Mouse (Mus musculus): ENCODE measurements at regions not wholly inside any gene's neighbourhood (a gene's known extent, or its start where the extent isn't known, plus 50 kb on each side); places are given as distances from the start of the nearest gene placed in this dataset.

DNA sequence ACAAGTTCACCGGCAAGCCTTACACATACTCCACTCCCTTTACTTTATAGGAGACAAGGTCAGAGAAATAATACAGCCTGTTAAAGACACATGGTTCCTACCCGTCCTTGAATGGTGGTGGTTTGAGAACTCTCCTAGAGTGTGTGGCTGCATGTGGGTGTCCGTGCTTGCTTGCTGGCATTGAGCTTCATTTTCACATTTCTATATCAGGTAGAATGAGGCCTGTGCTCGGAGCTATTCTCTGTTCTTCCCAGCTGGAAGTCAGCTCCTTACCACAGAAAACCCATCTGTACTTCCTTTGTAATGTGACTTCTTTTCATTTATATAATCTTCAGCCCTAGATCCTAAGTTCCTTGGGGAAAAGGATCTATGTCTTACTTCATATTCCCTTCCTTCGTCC is 106.0 kb upstream of the Mb21d2 start:
- Histone ChIP-seq H3K4me1 (ENCODE audit: control insufficient read depth, insufficient read depth, low read length) (no peaks in the 10 kb centered on the region), H3K9me3 (ENCODE audit: control insufficient read depth, low read length) (no peaks in the 10 kb centered on the region), H3K36me3 (ENCODE audit: control insufficient read depth, insufficient read depth, low read length) (no peaks in the 10 kb centered on the region), H3K4me2 (ENCODE audit: low read depth, low read length) (no peak overlapping the region), H3K9ac (replicated peaks; ENCODE audit: low read depth, low read length) (no peak overlapping the region), H3K27ac (ENCODE audit: low read depth, low read length) (no peak overlapping the region), H3K27me3 (ENCODE audit: control insufficient read depth, insufficient read depth, low read length) (no peaks in the 10 kb centered on the region), H3K4me3 (ENCODE audit: low read depth, low read length) (no peak overlapping the region)
- WGBS: 81% methylated on average over 5 of the region's 5 CpGs
- ATAC-seq (ENCODE audit: low read depth): no peak

DNA sequence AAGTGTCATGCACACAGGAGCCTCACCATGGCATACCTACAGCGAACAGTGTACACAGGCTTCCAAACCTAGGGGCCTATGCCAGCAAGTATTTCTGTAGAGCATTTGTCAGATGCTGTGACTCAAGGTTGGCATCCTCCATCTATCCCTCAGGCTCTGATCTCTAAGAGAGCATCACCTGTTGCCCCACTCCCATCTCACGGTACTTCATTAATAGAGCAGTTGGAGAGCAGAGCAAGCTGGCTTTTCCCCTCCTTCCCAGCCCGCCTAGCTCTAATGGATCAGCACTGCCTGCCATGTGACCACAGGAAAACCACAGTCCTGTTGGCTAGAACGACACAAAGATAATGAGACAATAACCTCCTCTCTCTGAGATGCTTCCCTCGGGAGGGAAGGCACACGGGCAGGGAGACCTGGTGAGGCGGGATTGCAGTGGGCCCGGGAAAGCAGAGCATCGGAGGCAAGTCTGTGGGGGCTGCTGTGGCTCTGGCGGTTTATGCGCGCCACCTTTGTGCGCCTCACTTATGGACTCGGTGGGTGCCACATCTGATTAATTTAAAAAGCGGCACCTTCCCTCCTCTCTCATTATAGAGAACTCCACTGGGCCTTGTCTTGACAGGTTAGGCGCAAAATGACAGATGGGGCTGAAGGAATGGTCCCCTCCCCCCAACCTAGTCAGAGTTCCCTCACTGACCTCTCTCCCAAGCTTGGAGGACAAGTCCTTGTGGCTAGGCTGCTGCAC is 104.8 kb upstream of the Mb21d2 start:
- ATAC-seq (ENCODE audit: low read depth): peak; percentile 80; the same call in 1 of the 2 replicates
- Histone ChIP-seq H3K27ac (ENCODE audit: low read depth, low read length) (no peak overlapping the region), H3K27me3 (ENCODE audit: control insufficient read depth, insufficient read depth, low read length) (no peaks in the 10 kb centered on the region), H3K4me2 (ENCODE audit: low read depth, low read length) (peak overlapping the region; percentile 19), H3K4me3 (ENCODE audit: low read depth, low read length) (no peak overlapping the region), H3K9me3 (ENCODE audit: control insufficient read depth, low read length) (no peaks in the 10 kb centered on the region), H3K4me1 (ENCODE audit: control insufficient read depth, insufficient read depth, low read length) (no peaks in the 10 kb centered on the region), H3K36me3 (ENCODE audit: control insufficient read depth, insufficient read depth, low read length) (no peaks in the 10 kb centered on the region), H3K9ac (replicated peaks; ENCODE audit: low read depth, low read length) (no peak overlapping the region)
- WGBS: 37% methylated on average over 16 of the region's 16 CpGs

DNA sequence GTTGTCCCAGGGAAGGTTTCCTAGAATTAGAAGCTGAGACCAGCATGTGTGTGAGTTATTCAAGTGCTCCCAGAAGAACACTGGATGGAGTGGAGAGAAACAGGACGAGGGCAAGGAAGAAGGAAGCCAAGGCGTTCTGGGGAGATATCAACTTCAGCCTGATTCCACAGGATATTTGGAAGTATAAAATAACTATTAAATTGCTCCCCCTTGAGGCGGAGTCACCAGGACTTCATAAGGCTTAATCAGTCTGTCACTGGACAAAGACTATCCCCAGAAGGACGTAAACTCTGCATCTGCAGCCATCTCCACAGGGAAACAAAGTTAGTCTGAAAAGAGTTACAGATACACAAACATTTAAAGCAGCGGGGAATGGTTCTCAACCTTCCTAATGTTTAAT is 103.9 kb upstream of the Mb21d2 start:
- H3K9ac ChIP-seq (replicated peaks; ENCODE audit: low read depth, low read length): no peak overlapping the region
- no peaks in the 10 kb centered on the region for H3K9me3 ChIP-seq (ENCODE audit: control insufficient read depth, low read length)
- no peak overlapping the region for H3K27ac ChIP-seq (ENCODE audit: low read depth, low read length)
- no peaks in the 10 kb centered on the region for H3K27me3 ChIP-seq (ENCODE audit: control insufficient read depth, insufficient read depth, low read length)
- ATAC-seq (ENCODE audit: low read depth): no peak
- H3K36me3 ChIP-seq (ENCODE audit: control insufficient read depth, insufficient read depth, low read length): no peaks in the 10 kb centered on the region
- 73% methylated on average over 5 of the region's 5 CpGs for WGBS
- H3K4me3 ChIP-seq (ENCODE audit: low read depth, low read length): no peak overlapping the region
- H3K4me1 ChIP-seq (ENCODE audit: control insufficient read depth, insufficient read depth, low read length): no peaks in the 10 kb centered on the region
- no peak overlapping the region for H3K4me2 ChIP-seq (ENCODE audit: low read depth, low read length)

DNA sequence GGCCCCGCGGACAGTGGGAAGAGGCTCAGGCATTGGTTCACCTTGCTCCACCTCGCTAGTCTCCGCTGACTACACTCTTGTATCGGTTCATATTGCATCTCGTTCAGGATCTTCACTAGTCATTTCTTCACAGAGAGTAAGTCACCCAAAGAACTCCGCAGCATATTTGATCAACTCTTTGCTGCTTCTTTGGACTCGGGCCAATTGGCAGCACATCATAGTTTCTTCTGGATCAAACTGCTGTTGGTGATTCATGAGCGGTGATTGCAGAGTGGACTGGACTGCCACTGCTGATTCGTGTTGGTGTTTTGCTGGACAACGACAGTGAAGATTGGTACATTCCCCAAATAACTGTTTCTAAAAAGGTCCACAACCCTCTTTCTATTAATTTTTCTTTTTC is 98.4 kb upstream of the Mb21d2 start:
- WGBS: 90% methylated on average over 11 of the region's 11 CpGs
- H3K27me3 ChIP-seq (ENCODE audit: control insufficient read depth, insufficient read depth, low read length): no peaks in the 10 kb centered on the region
- H3K36me3 ChIP-seq (ENCODE audit: control insufficient read depth, insufficient read depth, low read length): no peaks in the 10 kb centered on the region
- no peak for ATAC-seq (ENCODE audit: low read depth)
- no peaks in the 10 kb centered on the region for H3K4me1 ChIP-seq (ENCODE audit: control insufficient read depth, insufficient read depth, low read length)
- H3K4me3 ChIP-seq (ENCODE audit: low read depth, low read length): no peak overlapping the region
- no peak overlapping the region for H3K4me2 ChIP-seq (ENCODE audit: low read depth, low read length)
- H3K27ac ChIP-seq (ENCODE audit: low read depth, low read length): no peak overlapping the region
- no peak overlapping the region for H3K9ac ChIP-seq (replicated peaks; ENCODE audit: low read depth, low read length)
- H3K9me3 ChIP-seq (ENCODE audit: control insufficient read depth, low read length): no peaks in the 10 kb centered on the region

DNA sequence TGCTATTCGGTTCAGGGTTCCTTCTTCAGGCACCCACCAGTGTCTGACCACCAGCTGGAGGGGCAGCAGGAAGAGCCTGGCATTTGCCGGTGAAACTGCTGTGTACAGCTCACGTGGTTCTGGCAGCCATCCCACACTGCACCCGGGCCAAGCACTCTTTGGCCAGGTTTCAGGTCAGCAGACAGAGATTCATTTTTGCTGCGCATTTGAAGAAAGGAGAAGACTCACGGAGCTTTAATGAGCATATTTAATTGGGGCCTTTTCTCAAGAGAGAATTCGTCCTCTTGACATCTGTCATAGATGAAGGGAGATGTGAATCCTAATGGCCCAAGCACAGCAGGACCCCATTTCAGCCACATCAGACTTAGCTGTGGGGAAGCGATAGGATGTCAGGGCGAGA is 71.8 kb upstream of the Mb21d2 start:
- Histone ChIP-seq H3K27me3 (ENCODE audit: control insufficient read depth, insufficient read depth, low read length) (no peaks in the 10 kb centered on the region), H3K4me3 (ENCODE audit: low read depth, low read length) (no peak overlapping the region), H3K27ac (ENCODE audit: low read depth, low read length) (no peak overlapping the region), H3K9ac (replicated peaks; ENCODE audit: low read depth, low read length) (no peak overlapping the region), H3K36me3 (ENCODE audit: control insufficient read depth, insufficient read depth, low read length) (no peaks in the 10 kb centered on the region), H3K4me1 (ENCODE audit: control insufficient read depth, insufficient read depth, low read length) (no peaks in the 10 kb centered on the region), H3K9me3 (ENCODE audit: control insufficient read depth, low read length) (no peaks in the 10 kb centered on the region), H3K4me2 (ENCODE audit: low read depth, low read length) (no peak overlapping the region)
- ATAC-seq (ENCODE audit: low read depth): no peak
- 59% methylated on average over 9 of the region's 9 CpGs for WGBS

DNA sequence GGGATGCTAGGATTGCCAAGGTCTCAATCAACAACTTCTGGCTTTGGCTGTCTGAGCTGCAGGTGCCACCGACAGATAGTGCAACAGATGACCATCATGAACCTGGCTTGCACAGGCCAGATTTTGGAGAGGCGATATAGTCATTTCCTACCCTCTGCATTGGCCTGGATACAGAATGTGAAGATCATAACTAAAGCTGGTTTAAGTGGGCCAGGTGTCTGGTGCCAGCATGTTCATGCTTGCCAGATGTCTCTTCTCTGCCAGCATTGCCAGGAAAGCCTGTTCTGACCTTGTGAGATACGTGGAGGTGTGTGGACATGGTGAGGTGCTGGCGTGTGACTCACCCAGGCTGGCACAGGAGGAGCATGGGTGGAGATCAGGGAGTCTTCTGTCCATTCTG is 70.2 kb upstream of the Mb21d2 start:
- no peaks in the 10 kb centered on the region for H3K27me3 ChIP-seq (ENCODE audit: control insufficient read depth, insufficient read depth, low read length)
- no peak overlapping the region for H3K4me2 ChIP-seq (ENCODE audit: low read depth, low read length)
- no peak overlapping the region for H3K9ac ChIP-seq (replicated peaks; ENCODE audit: low read depth, low read length)
- H3K4me1 ChIP-seq (ENCODE audit: control insufficient read depth, insufficient read depth, low read length): no peaks in the 10 kb centered on the region
- no peaks in the 10 kb centered on the region for H3K9me3 ChIP-seq (ENCODE audit: control insufficient read depth, low read length)
- H3K36me3 ChIP-seq (ENCODE audit: control insufficient read depth, insufficient read depth, low read length): no peaks in the 10 kb centered on the region
- 87% methylated on average over 4 of the region's 4 CpGs for WGBS
- H3K4me3 ChIP-seq (ENCODE audit: low read depth, low read length): no peak overlapping the region
- ATAC-seq (ENCODE audit: low read depth): no peak
- no peak overlapping the region for H3K27ac ChIP-seq (ENCODE audit: low read depth, low read length)

DNA sequence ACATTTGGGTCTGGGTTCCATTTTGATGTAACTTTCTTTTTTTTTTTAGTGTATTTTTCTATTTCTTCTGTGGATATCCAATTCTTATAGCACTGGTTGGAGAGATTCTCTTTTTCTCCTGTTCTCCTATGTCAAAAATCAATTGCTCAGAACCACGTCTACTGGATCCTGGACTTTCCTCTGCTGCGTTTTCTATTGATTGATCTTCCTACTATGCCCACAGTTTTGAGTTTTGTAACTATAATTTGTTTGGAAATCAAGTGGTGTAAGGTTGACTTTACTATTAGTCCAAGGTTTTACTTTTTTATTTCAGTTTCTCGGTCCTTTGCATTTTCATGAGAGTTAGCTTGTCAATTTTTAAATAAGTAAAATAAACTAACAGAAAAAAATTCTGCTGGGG is 67.2 kb upstream of the Mb21d2 start:
- no peak overlapping the region for H3K4me2 ChIP-seq (ENCODE audit: low read depth, low read length)
- no peak for ATAC-seq (ENCODE audit: low read depth)
- WGBS: 91% methylated on average over 3 of the region's 3 CpGs
- no peaks in the 10 kb centered on the region for H3K4me1 ChIP-seq (ENCODE audit: control insufficient read depth, insufficient read depth, low read length)
- H3K9ac ChIP-seq (replicated peaks; ENCODE audit: low read depth, low read length): no peak overlapping the region
- H3K9me3 ChIP-seq (ENCODE audit: control insufficient read depth, low read length): no peaks in the 10 kb centered on the region
- H3K4me3 ChIP-seq (ENCODE audit: low read depth, low read length): no peak overlapping the region
- H3K27me3 ChIP-seq (ENCODE audit: control insufficient read depth, insufficient read depth, low read length): no peaks in the 10 kb centered on the region
- H3K27ac ChIP-seq (ENCODE audit: low read depth, low read length): no peak overlapping the region
- H3K36me3 ChIP-seq (ENCODE audit: control insufficient read depth, insufficient read depth, low read length): no peaks in the 10 kb centered on the region

DNA sequence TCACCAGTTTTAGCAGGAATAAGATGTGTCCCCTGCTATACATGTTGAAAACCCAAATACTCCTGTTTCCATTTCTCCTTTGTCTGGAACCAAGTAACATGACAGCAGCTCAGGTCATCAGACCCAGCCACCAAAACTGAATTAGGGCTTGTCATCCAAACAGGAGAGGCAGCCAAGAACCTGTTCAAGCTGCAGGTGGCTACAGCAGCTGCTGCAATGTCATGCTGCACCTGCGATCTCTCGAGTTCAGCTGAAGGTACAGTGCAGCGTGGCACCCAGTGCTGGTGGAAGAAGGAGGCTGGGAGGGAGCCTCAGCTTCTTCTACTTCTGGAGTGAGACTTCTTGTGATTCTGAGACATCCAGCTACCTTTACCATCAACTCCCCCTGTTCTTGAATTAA is 61.2 kb upstream of the Mb21d2 start:
- Histone ChIP-seq H3K4me2 (ENCODE audit: low read depth, low read length) (no peak overlapping the region), H3K27me3 (ENCODE audit: control insufficient read depth, insufficient read depth, low read length) (no peaks in the 10 kb centered on the region), H3K9ac (replicated peaks; ENCODE audit: low read depth, low read length) (no peak overlapping the region), H3K4me1 (ENCODE audit: control insufficient read depth, insufficient read depth, low read length) (no peaks in the 10 kb centered on the region), H3K36me3 (ENCODE audit: control insufficient read depth, insufficient read depth, low read length) (no peaks in the 10 kb centered on the region), H3K27ac (ENCODE audit: low read depth, low read length) (no peak overlapping the region), H3K4me3 (ENCODE audit: low read depth, low read length) (no peak overlapping the region), H3K9me3 (ENCODE audit: control insufficient read depth, low read length) (no peaks in the 10 kb centered on the region)
- 91% methylated on average over 3 of the region's 3 CpGs for WGBS
- ATAC-seq (ENCODE audit: low read depth): no peak

DNA sequence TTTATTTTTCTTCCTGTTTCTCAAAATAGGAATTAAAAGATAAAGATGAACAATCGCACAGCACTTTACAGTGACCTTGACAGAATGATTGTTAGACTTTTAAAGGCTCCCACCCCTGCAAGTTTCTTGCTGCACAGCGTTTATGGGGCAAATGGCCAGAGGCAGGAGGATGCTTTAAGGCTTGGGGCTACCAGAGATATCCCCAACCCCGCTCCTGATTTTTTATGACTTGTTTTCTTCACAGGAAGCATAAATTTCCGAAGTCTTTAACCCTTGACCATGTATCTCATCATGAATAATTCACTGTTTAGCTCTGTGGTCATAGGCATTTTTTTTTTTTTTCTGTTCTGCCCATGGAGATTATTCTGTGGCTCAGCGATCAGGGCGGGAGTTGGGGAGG is 55.5 kb upstream of the Mb21d2 start:
- 33% methylated on average over 6 of the region's 6 CpGs for WGBS
- Histone ChIP-seq H3K9ac (replicated peaks; ENCODE audit: low read depth, low read length) (no peak overlapping the region), H3K9me3 (ENCODE audit: control insufficient read depth, low read length) (no peaks in the 10 kb centered on the region), H3K4me1 (ENCODE audit: control insufficient read depth, insufficient read depth, low read length) (no peaks in the 10 kb centered on the region), H3K4me3 (ENCODE audit: low read depth, low read length) (no peak overlapping the region), H3K27ac (ENCODE audit: low read depth, low read length) (no peak overlapping the region), H3K4me2 (ENCODE audit: low read depth, low read length) (no peak overlapping the region), H3K27me3 (ENCODE audit: control insufficient read depth, insufficient read depth, low read length) (no peaks in the 10 kb centered on the region), H3K36me3 (ENCODE audit: control insufficient read depth, insufficient read depth, low read length) (no peaks in the 10 kb centered on the region)
- no peak for ATAC-seq (ENCODE audit: low read depth)
